ENCODE assay signal across 14 mouse cellular contexts in genomic region chr7:139275586-139275985, GRCm38 (mm10). TPM values are rescaled to one million over a fixed set of nuclear protein-coding genes. Genes with fewer than 3 reads are reported as not detected.
DNase-seq lines count a peak whose midpoint lies in the region; ATAC-seq and TF ChIP-seq lines count a peak whose summit lies in the region.
"Had no signal": no experiment of that assay in that cellular context is flagged by ENCODE, and none has a peak within 500 bp of the region (broad histone marks: within the 10 kb centered on the region; RNA-seq: fewer than 3 reads in every experiment).

No protein-coding gene starts in this region.

- H3K9me3 ChIP-seq in heart, embryonic 11.5 days (replicated peaks; ENCODE audit: control insufficient read depth, low read length) = no peaks in the 10 kb centered on the region
- H3K9me3 ChIP-seq in embryonic facial prominence, embryonic 15.5 days (replicated peaks) = no peaks in the 10 kb centered on the region
- H3K9me3 ChIP-seq: limb, embryonic 10.5 days; stomach, embryonic 15.5 days had no signal

- no peak overlapping the region for H3K27ac ChIP-seq in heart, embryonic 11.5 days (ENCODE audit: low read depth, low read length)
- H3K27ac ChIP-seq in heart, adult 2 months = no peak overlapping the region
- peak overlapping the region; percentile 73 for H3K27ac ChIP-seq in embryonic facial prominence, embryonic 15.5 days (replicated peaks)
- H3K27ac ChIP-seq: kidney, postnatal 0 days; limb, embryonic 10.5 days; stomach, embryonic 15.5 days had no signal

- no peaks in the 10 kb centered on the region for H3K79me2 ChIP-seq in heart, adult 2 months (replicated peaks; ENCODE audit: control insufficient read depth, insufficient read depth, low read length)

- H3K9ac ChIP-seq in heart, embryonic 11.5 days (ENCODE audit: low read depth, low read length) = 0 out of 2 replicates have a peak overlapping the region, but pooled peaks have one; percentile 3
- H3K9ac ChIP-seq in heart, adult 2 months (ENCODE audit: low read depth, low read length) = no peak overlapping the region
- H3K9ac ChIP-seq in embryonic facial prominence, embryonic 15.5 days = no peak overlapping the region
- H3K9ac ChIP-seq: stomach, embryonic 15.5 days had no signal

- no peak for ATAC-seq in heart, embryonic 11.5 days (replicated peaks; ENCODE audit: insufficient number of reproducible peaks, low FRiP score, low TSS enrichment)
- ATAC-seq in embryonic facial prominence, embryonic 15.5 days (ENCODE audit: insufficient number of reproducible peaks, low FRiP score, low TSS enrichment, low read depth) = no peak

- no peaks in the 10 kb centered on the region for H3K36me3 ChIP-seq in heart, embryonic 11.5 days (ENCODE audit: control insufficient read depth, insufficient read depth, low read length)
- no peaks in the 10 kb centered on the region for H3K36me3 ChIP-seq in heart, adult 2 months (ENCODE audit: control insufficient read depth, insufficient read depth, low read length)
- H3K36me3 ChIP-seq in embryonic facial prominence, embryonic 15.5 days = no peaks in the 10 kb centered on the region
- H3K36me3 ChIP-seq: limb, embryonic 10.5 days; stomach, embryonic 15.5 days had no signal

- no peak overlapping the region for H3K4me2 ChIP-seq in heart, embryonic 11.5 days
- no peak overlapping the region for H3K4me2 ChIP-seq in embryonic facial prominence, embryonic 15.5 days (replicated peaks)
- H3K4me2 ChIP-seq: stomach, embryonic 15.5 days had no signal

- intact Hi-C loops in heart, adult 2 months (cut with DNase I) = no loop called here
- intact Hi-C loops in left cerebral cortex, postnatal 36 days (cut with DNase I) = no loop called here

- 64% methylated on average over 10 of the region's 10 CpGs for WGBS in heart, embryonic 11.5 days (ENCODE audit: insufficient replicate concordance)
- 52% methylated on average over 10 of the region's 10 CpGs for WGBS in heart, adult 2 months
- 23% methylated on average over 10 of the region's 10 CpGs for WGBS in embryonic facial prominence, embryonic 15.5 days

- H3K4me3 ChIP-seq in heart, embryonic 11.5 days (ENCODE audit: low read depth, low read length) = no peak overlapping the region
- H3K4me3 ChIP-seq in heart, adult 2 months = no peak overlapping the region
- H3K4me3 ChIP-seq in embryonic facial prominence, embryonic 15.5 days (replicated peaks) = no peak overlapping the region
- H3K4me3 ChIP-seq: limb, embryonic 10.5 days; stomach, embryonic 15.5 days had no signal

- no peak for TF ChIP-seq EP300 in heart, adult 2 months (IDR thresholded peaks at IDR 0.05; ENCODE audit: insufficient read depth, low read depth, low read length)

- no peak for TF ChIP-seq POLR2A in heart, adult 2 months (IDR thresholded peaks at IDR 0.05; ENCODE audit: insufficient read depth, low read depth, low read length)

- H3K4me1 ChIP-seq in heart, embryonic 11.5 days (ENCODE audit: control insufficient read depth, insufficient read depth, low read length) = peaks cover 50% of the 10 kb centered on the region
- H3K4me1 ChIP-seq in heart, adult 2 months (ENCODE audit: control insufficient read depth, insufficient read depth, low read length) = peaks cover 15% of the 10 kb centered on the region
- peaks cover 64% of the 10 kb centered on the region for H3K4me1 ChIP-seq in embryonic facial prominence, embryonic 15.5 days

- H3K27me3 ChIP-seq in heart, embryonic 11.5 days (ENCODE audit: control insufficient read depth, insufficient read depth, low read length) = no peaks in the 10 kb centered on the region
- no peaks in the 10 kb centered on the region for H3K27me3 ChIP-seq in heart, adult 2 months (ENCODE audit: control insufficient read depth, insufficient read depth, low read length)
- no peaks in the 10 kb centered on the region for H3K27me3 ChIP-seq in embryonic facial prominence, embryonic 15.5 days
- H3K27me3 ChIP-seq: stomach, embryonic 15.5 days had no signal

- no peak for TF ChIP-seq CTCF in heart, adult 2 months (IDR thresholded peaks at IDR 0.05)

- DNase-seq in heart, adult 2 months = no peak
- peak; percentile 37 to 40 for DNase-seq in left cerebral cortex, postnatal 36 days (ENCODE audit: low spot score in 2 of 2)
- DNase-seq in left cerebral cortex, adult 11 months (ENCODE audit: low spot score) = no peak
- DNase-seq in right cerebral cortex, postnatal 4 days = peak; percentile 37
- DNase-seq in Muller cell, postnatal 12 days (ENCODE audit: inconsistent ontology term) = no peak
- DNase-seq: adrenal gland, adult 2 months; cerebellum, postnatal 36 days; retina, postnatal 1 day; thymus, postnatal 36 days had no signal

RNA-seq across cellular contexts. Expression of gene Pwwp2b, which starts 27.3 kb away (rescaled TPM):
- 8.4 TPM in 2 replicates for polyA plus RNA-seq in heart, embryonic 11.5 days (2014; fragmentation: Nextera tagmentation; extraction: Ambion mirVana)
- total RNA-seq in heart, adult 2 months (2021) = 10 to 100 TPM in 1 of 2 experiments, 1 to 10 TPM in 1; 8.9 to 10.2 TPM
- 6.8 and 7.5 TPM in 2 replicates for polyA plus RNA-seq in heart, adult 2 months (2012; rRNA removed)
- total RNA-seq in left cerebral cortex, postnatal 36 days (2021) = 10 to 100 TPM; 11.7 to 11.8 TPM
- 16.1 and 18.9 TPM in 2 replicates for polyA plus RNA-seq in embryonic facial prominence, embryonic 15.5 days (2015; fragmentation: Nextera tagmentation; extraction: Ambion mirVana)

Comparison
In these comparisons a context has a peak if more than half of its experiments do, and no peak if none do; other contexts are left out.
1. DNase-seq: peak in left cerebral cortex, postnatal 36 days (2 of 2) and right cerebral cortex, postnatal 4 days (single experiment); none in heart, adult 2 months (0 of 2), left cerebral cortex, adult 11 months (single experiment) and Muller cell, postnatal 12 days (single experiment).